Mouse (Mus musculus): Measurements from ENCODE around the gene Tcte1. TPM values are rescaled to one million over a fixed set of nuclear protein-coding genes. Genes with fewer than 3 reads are reported as not detected.

The Tcte1 gene
- total RNA-seq, 2 experiments from 2014 or later, result 1.1 to 1.3 TPM

- DNase-seq (ENCODE audit: low spot score in 2 of 2), result no peak
- intact Hi-C loops (cut with DNase I), result no loop called here
Observed at GRCm38 (mm10) chr17:45544001-45544872, 21.0 kb downstream of the Tcte1 start.

- DNase-seq (ENCODE audit: low spot score in 2 of 2), result peak in 1 of 2 experiments; percentile 41
- intact Hi-C loops (cut with DNase I), result no loop called here
Observed at GRCm38 (mm10) chr17:45544873-45545277, 21.6 kb downstream of the Tcte1 start.

- intact Hi-C loops (cut with DNase I), result no loop called here
- DNase-seq (ENCODE audit: low spot score in 2 of 2), result no peak
Observed at GRCm38 (mm10) chr17:45545278-45545961, 22.2 kb downstream of the Tcte1 start.

- intact Hi-C loops (cut with DNase I), result no loop called here
- no peak for DNase-seq (ENCODE audit: low spot score in 2 of 2)
Observed at GRCm38 (mm10) chr17:45546941-45547340, 23.7 kb downstream of the Tcte1 start.

GRCm38 (mm10) chr17:45547461-45548190, 24.4 kb downstream of the Tcte1 start:
- intact Hi-C loops (cut with DNase I), result loop anchor here (2.0 kb wide), 2 partner anchors 17 to 25 kb away; partner anchors contain the start of gene Hsp90ab1
- no peak for DNase-seq (ENCODE audit: low spot score in 2 of 2)

GRCm38 (mm10) chr17:45548541-45549512, 25.6 kb downstream of the Tcte1 start:
- intact Hi-C loops (cut with DNase I), result loop anchor here (2.0 kb wide), 2 partner anchors 18 to 24 kb away; partner anchors contain the start of gene Hsp90ab1
- DNase-seq (ENCODE audit: low spot score in 2 of 2), result peak; percentile 70 to 81

- DNase-seq (ENCODE audit: low spot score in 2 of 2), result peak; percentile 69 to 71
- intact Hi-C loops (cut with DNase I), result loop anchor here (2.0 kb wide), 2 partner anchors 19 to 23 kb away; partner anchors contain the start of gene Hsp90ab1
Observed at GRCm38 (mm10) chr17:45549617-45550181, 26.5 kb downstream of the Tcte1 start, which contains the start of gene Tmem151b. TSS of gene Tmem151b (minus strand) at chr17:45549677.

GRCm38 (mm10) chr17:45550253-45550652, 27.0 kb downstream of the Tcte1 start:
- DNase-seq (ENCODE audit: low spot score in 2 of 2), result no peak
- intact Hi-C loops (cut with DNase I), result no loop called here

GRCm38 (mm10) chr17:45551249-45551796, 28.1 kb downstream of the Tcte1 start:
- intact Hi-C loops (cut with DNase I), result no loop called here
- DNase-seq (ENCODE audit: low spot score in 2 of 2), result no peak

- intact Hi-C loops (cut with DNase I), result loop anchor here (1.0 kb wide), 2 partner anchors 36 to 74 kb away; no protein-coding TSS in a partner anchor
- DNase-seq (ENCODE audit: low spot score in 2 of 2), result peak; percentile 78 to 90
Observed at GRCm38 (mm10) chr17:45551816-45552451, 28.7 kb downstream of the Tcte1 start.

- intact Hi-C loops (cut with DNase I), result no loop called here
- no peak for DNase-seq (ENCODE audit: low spot score in 2 of 2)
Observed at GRCm38 (mm10) chr17:45553065-45553464, 29.8 kb downstream of the Tcte1 start.

GRCm38 (mm10) chr17:45554420-45554819, 31.2 kb downstream of the Tcte1 start:
- intact Hi-C loops (cut with DNase I), result loop anchor here (2.0 kb wide), 1 partner anchor 68 kb away; no protein-coding TSS in a partner anchor

GRCm38 (mm10) chr17:45555452-45556106, 32.3 kb downstream of the Tcte1 start, which contains the start of gene Nfkbie:
TSS of gene Nfkbie (plus strand) at chr17:45555703.
- peak; percentile 83 to 93 for DNase-seq (ENCODE audit: low spot score in 2 of 2)
- intact Hi-C loops (cut with DNase I), result loop anchor here (2.0 kb wide), 1 partner anchor 69 kb away; no protein-coding TSS in a partner anchor

More at GRCm38 (mm10) chr17:45554420-45554819, 31.2 kb downstream of the Tcte1 start:
- no peak for DNase-seq (ENCODE audit: low spot score in 2 of 2)

GRCm38 (mm10) chr17:45556107-45556489, 32.9 kb downstream of the Tcte1 start:
- intact Hi-C loops (cut with DNase I), result no loop called here
- DNase-seq (ENCODE audit: low spot score in 2 of 2), result no peak

GRCm38 (mm10) chr17:45556514-45557245, 33.4 kb downstream of the Tcte1 start:
- intact Hi-C loops (cut with DNase I), result no loop called here

GRCm38 (mm10) chr17:45557246-45557824, 34.1 kb downstream of the Tcte1 start:
- intact Hi-C loops (cut with DNase I), result no loop called here
- DNase-seq (ENCODE audit: low spot score in 2 of 2), result no peak

More at GRCm38 (mm10) chr17:45556514-45557245, 33.4 kb downstream of the Tcte1 start:
- no peak for DNase-seq (ENCODE audit: low spot score in 2 of 2)

Measured in left cerebral cortex, postnatal 25 days (tissue).